Mouse (Mus musculus): Measurements from ENCODE around the gene Hsf4.

Hsf4 gene

DNA sequence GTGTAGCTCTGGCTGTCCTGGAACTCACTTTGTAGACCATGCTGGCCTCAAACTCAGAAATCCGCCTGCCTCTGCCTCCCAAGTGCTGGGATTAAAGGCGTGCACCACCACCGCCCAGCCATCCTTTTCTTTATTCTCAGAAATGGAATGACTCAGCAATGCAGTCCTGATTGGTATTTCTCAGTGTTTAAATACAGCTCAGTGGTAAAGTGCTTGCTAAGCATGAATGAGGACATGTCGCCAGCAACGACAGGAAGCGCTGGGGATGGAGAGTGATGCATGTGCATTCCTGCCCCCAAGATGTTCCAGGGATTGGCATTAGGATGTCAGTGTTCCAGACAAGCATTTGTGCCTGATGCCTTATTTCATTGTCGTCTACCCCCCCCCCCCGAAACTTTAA lies 33.8 kb downstream of the Hsf4 start:
- no peak for ATAC-seq (ENCODE audit: insufficient number of reproducible peaks, low FRiP score, low TSS enrichment)

DNA sequence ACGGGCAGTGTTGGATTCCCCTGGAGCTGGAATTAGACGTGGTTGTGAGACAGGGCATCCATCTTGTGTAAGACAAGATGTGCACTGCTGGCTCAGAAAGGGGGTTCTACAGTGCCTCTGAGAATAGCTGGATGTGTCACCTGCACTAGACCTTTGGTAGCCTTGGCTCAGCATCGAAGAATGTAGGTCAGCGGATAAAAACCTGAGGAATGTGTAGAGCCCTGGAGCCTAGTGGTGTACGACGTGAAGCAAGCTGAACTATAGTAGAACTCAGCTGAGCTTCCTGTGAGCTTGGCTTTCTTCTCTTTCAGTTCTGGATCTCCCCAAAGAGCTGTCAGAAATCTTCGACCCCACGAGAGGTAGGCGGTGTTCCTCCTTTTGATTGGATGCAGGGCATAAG lies 34.3 kb downstream of the Hsf4 start:
- ATAC-seq (ENCODE audit: insufficient number of reproducible peaks, low FRiP score, low TSS enrichment), result no peak

DNA sequence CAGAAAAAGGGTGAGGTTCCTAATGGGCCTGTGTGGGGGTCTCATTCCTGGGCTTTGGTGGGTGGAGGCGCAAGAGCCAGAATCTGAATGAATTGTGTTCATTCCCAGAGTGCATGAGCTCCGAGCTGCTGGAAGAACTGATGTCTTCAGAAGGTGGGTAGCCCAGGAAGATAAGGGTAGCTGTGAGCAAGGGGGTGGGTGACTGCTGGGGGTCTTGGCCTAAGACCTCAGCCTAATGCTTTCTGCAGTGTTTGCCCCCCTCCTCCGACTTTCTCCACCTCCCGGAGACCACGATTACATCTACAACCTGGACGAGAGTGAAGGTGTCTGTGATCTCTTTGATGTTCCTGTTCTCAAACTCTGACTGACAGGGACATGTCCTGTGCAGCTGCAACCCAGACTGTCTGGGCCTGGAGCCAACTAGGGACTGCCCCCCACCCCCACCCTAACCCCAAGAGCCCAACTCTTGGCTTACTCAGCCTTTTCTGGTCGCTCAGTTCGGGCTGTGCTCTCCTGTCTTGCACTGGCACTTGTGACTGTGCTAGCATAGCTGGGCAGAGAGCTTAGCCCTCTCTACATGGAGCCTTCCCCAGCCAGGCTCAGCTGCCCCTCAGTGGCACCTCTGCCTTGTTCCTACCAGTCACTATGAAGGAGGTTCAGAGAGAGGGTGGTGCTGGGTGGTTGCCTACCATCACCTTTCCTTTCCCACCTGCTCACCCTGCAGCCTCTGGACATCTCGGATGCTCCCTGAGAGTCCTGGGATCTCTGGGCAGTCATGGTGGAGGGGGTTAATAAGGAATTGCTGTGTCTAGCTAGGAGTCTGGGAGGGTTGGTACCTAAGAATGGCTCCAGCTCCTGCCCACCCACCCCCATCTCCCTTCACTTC lies 35.0 kb downstream of the Hsf4 start:
- ATAC-seq (ENCODE audit: insufficient number of reproducible peaks, low FRiP score, low TSS enrichment), result no peak

DNA sequence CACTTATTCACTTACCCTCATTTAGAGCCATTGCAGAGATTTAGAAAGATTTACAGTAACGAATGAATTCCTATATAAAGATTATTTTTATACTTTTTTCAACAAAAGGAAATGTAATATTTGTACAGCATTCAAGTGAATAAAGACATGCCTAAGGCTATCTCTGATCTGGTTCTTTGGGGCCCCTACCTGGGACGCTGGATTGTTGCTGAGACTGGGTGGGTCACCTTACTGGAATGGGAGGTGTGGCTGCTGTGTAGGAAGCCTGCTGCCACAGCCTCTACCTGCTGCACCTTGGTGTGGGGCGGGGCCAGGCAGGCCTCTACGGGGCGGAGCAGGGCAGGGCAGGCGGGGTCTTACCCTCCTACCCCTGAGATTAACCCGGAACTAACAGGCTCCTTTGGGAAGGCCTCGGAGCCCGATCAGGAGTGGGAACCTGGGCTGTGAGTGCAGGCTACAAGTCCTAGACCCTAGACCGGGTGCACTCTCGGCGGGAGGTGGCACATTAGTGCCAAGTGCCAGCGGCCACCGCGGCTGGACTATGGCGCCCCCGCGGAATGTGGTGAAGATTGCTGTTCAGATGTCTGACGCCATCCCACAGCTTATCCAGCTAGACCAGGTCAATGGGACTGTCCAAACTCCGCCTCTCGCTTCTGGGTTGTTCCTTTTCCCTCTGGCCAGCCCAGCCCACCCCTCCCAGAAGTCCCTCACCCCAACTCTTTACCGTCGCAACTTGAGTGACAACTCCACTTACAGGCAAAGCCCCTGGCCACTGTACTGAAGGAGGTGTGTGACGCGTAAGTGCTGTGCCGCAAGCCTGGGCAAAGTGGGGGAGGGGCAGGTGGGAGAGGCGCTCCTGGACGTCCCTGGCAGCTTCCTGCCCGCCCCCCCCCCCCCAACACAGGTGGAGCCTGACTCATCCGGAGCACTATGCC lies 35.9 kb downstream of the Hsf4 start, which contains the start of gene Elmo3:
TSS of gene Elmo3 (plus strand) at position 391 of the 935 bp plus-strand sequence.
- peak; percentile 14; the same call in 1 of the 2 replicates for ATAC-seq (ENCODE audit: insufficient number of reproducible peaks, low FRiP score, low TSS enrichment)

DNA sequence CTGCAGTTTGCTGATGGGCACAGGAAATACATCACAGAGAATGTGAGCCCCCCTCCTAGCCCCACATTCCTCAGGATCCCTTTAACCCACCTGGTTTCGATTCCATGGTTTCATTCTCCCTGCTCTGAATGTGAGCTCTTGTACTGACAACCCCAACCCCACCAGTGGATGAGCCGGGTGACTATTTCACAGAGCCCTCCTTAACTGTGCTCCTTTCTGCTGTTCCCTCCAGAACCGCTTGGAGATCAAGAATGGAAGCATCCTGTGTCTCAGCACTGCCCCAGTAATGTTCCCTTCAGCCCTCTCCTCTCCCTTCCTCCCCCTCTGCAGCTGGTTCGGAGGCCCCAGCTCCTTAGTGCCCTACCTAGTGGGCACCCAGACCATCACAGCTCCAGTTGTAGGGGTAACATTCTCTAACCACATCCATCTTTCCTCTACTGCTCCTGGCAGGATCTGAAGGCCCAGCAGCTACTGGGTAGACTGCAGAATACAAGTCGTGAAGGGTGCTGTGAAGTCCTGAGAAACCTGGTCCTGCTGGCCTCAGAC lies 36.6 kb downstream of the Hsf4 start:
- no peak for ATAC-seq (ENCODE audit: insufficient number of reproducible peaks, low FRiP score, low TSS enrichment)

DNA sequence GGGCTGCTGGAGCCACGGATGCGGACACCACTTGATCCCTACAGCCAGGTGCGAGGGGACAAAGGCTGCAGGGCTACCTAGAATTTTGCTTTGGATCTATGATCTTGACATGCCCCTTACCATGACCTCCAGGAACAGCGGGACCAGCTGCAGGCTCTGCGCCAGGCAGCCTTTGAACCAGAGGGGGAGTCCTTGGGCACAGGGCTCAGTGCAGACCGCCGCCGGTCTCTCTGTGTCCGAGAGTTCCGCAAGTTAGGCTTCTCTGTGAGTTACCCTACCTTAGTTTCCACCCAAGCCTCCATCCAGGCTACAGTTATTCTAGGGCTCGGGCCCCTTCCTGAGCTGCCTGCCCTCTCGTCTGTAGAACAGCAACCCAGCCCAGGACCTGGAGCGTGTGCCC lies 38.1 kb downstream of the Hsf4 start:
- no peak for ATAC-seq (ENCODE audit: insufficient number of reproducible peaks, low FRiP score, low TSS enrichment)

DNA sequence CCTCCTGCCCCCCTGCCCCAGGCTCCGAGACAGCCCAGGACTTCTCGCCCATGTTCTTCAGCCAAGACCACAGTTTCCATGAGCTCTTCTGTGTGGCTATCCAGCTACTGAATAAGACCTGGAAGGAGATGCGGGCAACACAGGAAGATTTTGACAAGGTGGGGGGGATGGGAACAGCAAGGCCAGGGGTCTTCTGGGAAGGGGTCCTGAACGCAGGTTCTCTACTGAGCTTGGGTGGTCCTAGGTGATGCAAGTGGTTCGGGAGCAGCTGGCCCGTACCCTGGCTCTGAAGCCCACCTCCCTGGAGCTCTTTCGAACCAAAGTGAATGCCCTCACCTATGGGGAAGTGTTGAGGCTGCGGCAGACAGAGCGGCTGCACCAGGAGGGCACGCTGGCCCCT lies 38.8 kb downstream of the Hsf4 start:
- no peak for ATAC-seq (ENCODE audit: insufficient number of reproducible peaks, low FRiP score, low TSS enrichment)

DNA sequence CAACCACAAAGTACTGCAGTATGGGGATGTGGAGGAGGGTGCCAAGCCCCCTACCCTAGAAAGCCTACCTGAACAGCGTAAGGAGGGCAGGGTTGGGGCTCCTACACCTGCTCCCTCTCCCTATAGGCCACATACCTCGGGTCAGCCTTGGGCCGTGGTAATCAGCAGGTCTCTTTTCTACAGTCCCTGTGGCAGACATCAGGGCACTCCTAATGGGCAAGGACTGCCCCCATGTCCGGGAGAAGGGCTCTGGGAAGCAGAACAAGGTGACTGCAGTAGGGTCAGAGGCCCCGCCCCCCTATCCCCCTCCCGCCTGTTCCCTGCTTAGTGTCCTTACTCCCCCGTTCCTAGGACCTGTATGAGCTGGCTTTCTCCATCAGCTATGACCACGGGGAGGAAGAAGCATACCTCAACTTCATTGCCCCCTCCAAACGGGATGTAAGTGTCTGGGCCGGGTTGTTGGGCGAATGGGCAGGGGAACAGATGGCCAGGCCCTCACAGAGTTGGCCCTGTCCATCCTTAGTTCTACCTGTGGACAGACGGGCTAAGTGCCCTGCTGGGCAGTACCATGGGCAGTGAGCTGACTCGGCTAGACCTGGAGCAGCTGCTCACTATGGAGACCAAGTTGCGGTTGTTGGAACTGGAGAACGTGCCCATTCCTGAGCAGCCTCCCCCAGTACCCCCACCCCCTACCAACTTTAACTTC lies 39.7 kb downstream of the Hsf4 start:
- peak; percentile 74 for ATAC-seq (ENCODE audit: insufficient number of reproducible peaks, low FRiP score, low TSS enrichment)

DNA sequence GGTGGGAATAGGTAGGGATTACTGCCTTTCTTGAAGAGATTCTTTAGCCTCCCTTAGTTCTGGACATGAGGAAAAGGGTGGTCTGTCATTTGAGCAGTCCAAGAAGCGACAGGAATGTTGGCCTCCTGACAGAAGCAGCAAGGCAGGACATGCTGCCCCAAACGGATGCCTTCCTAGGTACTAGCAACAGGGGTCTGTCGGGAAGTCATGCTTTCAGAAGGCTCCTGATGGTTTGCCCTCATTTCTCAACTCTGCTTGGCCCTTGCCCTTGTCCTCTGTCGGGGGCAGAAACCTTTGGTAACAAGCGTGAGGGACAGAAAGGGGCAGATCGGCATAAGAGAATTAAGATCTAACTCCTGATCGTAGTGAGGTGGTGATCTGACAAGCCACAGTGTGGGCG lies 40.5 kb downstream of the Hsf4 start:
- no peak for ATAC-seq (ENCODE audit: insufficient number of reproducible peaks, low FRiP score, low TSS enrichment)

DNA sequence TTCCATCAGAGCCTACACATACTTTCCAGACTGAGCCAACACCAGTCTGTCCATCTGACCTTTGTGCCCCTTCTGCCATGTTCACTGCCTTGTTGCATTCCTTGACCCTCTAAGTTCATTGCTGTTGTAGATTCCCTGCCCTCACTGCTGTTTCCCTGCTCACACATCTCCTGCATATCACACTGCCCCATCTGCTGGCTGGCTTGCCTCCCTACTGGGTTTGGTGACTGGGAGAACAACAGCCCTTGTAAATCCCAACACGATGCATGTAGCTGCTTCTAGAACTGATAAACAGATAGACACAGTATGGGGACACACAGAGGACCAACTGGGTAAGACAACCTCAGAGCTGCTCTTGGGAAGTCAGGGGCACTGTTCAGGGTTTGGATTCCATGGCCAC lies 42.1 kb downstream of the Hsf4 start:
- no peak for ATAC-seq (ENCODE audit: insufficient number of reproducible peaks, low FRiP score, low TSS enrichment)

DNA sequence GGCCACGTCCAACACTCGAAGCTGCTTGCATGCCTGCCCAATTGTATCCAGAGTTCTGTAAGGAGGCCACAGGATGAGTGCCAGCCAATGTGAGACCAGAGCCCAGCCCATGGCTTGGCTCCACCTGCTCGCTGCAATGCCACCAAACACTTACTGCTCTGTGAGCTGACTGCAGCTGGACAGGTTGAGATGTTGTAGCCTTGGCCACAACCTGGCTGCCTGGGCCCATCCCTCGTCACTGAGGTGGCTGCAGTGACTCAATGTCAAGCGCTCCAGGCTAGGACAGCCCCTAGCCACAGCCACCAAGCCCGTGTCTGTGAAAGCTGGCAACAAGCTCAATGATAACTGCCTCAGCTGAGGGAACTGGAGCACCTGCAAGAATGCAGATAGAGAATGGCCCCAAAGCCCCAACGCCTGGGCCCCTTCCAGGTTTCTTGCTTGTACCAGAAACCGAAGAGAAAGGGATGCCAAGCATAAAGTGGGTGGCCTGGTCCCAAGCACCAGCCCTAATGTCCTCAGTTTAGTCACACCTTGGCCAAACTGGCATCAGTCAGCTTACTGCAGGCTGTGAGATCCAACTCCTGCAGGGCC lies 43.4 kb downstream of the Hsf4 start:
- no peak for ATAC-seq (ENCODE audit: insufficient number of reproducible peaks, low FRiP score, low TSS enrichment)

DNA sequence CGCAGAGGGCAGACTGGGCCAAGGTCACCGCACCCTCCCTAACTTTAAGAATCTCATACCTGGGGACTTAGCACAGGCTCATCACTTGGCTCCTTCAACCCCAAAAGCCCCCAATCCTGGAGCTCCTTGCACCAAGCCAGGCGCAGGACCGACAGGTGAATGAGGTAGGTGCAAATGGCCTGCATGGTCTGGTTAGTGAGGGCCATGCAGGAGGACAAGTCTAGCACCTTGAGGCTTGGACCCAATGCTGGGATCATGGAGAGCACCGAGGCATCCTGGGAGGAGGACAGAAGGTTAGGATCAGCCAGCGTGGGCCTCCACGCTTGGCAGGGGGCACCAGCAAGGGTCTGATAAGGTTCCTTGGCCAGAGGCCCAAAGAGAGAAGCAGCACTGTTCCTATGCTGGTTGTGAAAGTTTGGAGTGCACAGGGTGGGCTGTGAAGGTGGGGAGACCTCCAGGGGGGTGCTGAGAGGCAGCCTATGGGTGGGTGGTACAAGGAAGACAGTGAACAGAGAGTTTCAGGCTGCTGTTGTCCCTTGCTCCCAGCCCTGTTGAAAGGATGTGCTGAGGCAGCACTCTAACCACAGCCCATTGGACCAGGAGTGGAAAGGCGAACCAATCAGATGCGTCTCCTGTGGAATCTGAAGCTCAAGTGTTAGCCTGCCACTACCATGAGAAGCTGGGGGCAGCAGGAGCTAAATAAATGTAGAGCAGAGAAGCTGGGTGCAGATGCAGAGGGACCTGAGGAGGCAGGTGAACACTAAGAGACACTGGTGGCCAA lies 44.2 kb downstream of the Hsf4 start:
- no peak for ATAC-seq (ENCODE audit: insufficient number of reproducible peaks, low FRiP score, low TSS enrichment)

DNA sequence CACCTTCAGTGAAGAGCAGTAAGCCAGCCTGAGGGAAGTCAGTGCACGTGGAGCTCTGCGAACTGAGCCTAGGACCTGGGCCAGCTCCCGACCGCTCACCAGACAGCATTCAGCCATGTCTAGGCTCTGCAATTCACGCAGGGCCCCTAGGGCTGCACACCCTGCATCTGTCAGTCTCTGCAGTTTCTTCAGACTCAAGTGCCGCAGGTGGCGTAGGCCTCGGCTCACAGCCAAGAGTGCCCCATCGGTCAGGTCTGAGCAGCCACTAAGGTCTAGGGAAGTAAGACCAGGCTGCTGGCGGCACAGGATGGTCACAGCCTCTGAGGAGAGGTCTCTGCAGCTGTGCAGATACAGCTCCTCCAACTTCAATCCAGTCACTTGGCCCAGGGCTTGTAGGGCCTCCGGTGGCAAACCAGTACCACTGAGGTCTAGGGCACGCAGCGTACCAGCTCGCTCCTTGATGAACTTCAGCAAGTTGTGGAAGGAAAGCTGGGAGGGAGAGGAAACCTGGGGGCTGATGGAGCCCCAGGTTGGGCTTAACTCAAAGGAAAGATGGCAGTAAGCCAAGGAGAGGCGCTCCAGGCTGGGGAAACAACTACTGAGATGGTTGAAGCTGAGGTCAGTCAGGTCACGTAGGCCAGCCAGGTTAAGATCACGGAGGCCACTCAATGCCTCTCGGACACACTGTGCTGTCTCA lies 45.6 kb downstream of the Hsf4 start:
- ATAC-seq (ENCODE audit: insufficient number of reproducible peaks, low FRiP score, low TSS enrichment), result no peak

DNA sequence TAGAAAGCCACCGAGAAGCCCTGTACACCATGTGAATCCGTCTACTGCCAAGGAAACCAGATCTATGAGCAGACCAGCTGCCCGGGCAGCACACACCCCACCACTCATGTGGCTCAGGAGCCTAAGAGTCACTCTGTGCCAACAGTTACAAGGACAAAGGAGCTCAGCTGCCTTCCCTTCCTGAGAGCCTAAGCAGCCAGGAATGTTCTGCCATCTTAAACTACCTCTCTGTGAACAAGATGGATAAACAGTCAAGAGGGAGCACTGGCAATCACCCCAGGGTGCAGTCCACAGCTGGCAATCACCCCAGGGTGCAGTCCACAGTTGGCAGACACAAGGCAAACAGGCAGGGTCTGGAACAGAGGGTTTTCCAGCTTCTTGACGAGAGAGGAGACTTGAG lies 48.3 kb downstream of the Hsf4 start:
- ATAC-seq (ENCODE audit: insufficient number of reproducible peaks, low FRiP score, low TSS enrichment), result no peak

DNA sequence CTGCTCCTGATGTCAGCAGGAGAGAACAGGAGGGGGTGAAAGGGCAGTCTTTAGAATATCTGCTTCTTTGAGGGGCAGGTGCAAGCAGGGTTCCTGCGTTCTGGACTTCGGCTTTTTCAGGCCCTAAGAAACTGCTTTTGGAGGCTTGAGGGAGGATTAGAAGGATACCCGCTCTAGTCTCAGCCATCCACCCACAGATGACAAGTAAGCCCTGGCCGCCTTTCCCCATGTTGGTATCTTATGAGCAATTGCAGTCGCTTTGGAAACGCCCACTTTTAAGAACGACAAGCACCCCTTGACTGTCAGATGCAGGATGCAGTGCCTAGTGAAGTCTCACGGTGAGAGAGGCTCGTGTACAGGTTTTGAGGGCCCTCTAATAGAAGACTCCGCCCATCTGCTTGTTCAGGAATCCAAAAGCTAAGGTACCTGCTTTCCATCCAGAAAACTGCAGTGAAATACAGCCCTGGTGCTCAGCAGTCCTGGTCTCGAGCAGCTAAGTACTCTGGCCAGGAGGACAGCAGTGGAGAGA lies 49.1 kb downstream of the Hsf4 start:
- no peak for ATAC-seq (ENCODE audit: insufficient number of reproducible peaks, low FRiP score, low TSS enrichment)

DNA sequence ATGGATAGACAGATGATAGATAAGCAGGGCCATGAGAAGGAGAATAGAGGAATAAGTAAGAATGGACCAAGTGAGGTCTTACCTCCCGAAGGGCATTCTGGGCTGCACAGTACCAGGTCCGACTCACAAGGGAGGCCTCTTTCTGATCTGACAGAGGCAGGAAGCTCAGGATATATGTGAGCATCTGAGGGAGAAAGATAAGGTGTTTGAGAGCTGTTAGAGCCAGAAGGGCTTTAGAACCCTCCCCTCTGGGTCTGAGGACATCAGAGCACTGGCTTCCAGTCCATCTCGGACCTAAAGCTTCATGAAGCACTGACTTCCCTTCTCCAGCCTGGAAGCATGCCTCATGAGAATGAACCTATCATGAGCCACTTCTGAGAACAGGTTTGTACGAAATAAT lies 53.6 kb downstream of the Hsf4 start:
- ATAC-seq (ENCODE audit: insufficient number of reproducible peaks, low FRiP score, low TSS enrichment), result no peak

Data from cerebellum, adult (tissue).